Mouse (Mus musculus) gastrocnemius, postnatal 10 days (tissue): Measurements from ENCODE around the gene Gm20388. TPM values are rescaled to one million over a fixed set of nuclear protein-coding genes. Genes with fewer than 3 reads are reported as not detected.

Experiments
- DNase-seq: peaks from one replicate; pipeline ENCODE4 v3.0.0; 2021; ENCODE audit warnings: mixed read lengths
- total RNA-seq, 2 experiments: library from RNA; stranded (reverse); gene quantifications; 2 replicates each; pipeline ENCODE4 v1.2.3; 2021

Gene Gm20388
- total RNA-seq, 2 experiments from 2014 or later = 2.9 to 6.0 TPM

DNA sequence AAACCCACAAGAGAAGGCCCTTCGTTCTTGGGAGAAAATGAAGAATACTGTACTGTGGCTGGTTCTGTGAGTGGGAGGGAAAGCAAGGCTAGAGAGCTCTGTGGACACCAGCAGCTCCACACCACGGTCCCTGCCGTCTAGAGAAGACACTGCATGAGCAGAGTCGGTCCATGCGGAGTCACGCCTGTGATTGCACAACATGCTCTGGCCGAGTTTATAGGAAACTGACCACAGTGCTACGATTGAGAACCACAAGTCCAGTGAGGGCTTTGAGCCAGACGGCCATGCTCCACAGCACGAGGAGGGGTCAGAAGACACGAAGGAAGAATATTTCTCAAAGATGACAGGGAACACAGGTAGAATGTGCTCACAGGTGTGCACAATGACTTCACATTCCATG, 3387.7 kb downstream of the Gm20388 start:
- no peak for DNase-seq

- DNase-seq = no peak
Measured at GRCm38 (mm10) chr8:123308738-123309137, 3398.1 kb downstream of the Gm20388 start.

DNA sequence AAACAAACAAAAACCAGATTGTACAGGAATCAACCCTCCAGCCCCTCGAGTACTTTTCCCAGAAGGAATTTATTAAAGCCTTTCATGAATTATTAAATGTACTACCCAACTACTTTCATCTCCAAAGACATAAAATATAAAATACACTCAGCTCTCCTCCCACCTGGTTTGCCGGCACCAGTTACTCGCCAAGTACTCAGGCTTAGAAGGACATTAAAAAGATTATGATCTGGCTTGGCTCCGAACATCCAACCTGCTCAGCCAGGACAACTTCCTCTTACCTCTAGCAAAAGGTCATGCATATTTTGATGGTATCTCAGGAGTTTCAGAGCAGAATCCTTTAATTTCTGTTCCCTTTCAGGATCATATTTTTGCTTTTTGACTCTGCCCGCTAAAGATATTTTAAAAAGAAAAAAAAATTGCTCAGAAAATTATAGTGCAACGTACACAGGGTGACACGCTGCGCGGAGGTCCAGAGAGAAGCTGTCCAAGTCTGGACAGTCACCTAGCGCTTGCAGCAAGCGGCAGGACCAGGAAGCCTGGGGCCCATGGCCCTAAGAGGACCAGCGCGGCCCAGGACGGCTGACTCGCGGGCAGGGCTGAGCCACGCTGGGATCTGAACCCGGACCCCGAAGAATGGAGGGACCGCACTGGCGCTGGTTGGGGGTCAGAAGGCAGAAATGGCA, 3407.3 kb downstream of the Gm20388 start:
- DNase-seq = no peak

DNA sequence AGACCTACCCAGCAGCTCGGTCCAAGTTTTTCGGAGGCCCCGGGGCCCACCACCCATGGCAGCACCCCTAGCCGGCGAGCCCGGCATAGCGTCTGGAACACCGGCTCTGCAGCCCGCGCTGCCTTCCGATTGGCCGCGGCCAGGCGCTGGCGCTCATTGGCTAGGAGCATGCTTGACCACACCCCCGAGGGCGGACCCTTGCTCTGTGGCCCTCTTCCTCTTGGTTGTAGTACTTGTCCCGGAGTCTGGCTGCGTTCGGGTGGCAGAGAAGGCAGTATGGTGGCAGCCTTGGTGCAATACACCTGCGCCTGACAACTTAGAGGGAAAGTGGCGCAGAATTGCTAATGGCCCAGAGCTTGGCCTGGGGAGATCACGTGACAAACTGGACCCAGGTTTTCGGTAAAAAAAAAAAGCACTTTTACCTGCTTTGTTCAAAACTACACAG, 3407.8 kb downstream of the Gm20388 start, which contains the start of gene Fanca:
TSS of gene Fanca (minus strand) at position 110 of the 445 bp plus-strand sequence.
- DNase-seq = peak; percentile 90

GRCm38 (mm10) chr8:123319522-123320164, 3409.0 kb downstream of the Gm20388 start:
- peak; percentile 29 for DNase-seq

GRCm38 (mm10) chr8:123328552-123328951, 3417.9 kb downstream of the Gm20388 start:
- DNase-seq = no peak

DNA sequence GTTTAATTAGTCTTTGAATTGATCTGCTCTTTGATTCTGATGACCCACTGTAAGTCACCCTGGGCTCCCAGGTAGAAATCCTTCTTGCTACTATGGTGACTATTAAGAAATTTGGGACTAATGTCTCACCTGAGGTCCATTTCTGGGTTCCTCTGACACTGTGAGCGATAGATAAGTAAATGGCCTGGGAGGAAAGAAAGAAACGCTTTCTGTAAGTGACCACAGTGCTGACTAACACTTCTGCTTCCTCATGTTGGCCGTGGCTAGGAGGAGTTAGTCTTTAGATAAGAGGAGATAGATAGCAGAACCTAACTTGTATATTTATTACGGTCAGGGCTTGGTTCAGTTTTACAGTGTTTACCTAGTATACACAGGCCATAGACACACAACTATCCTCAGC, 3418.7 kb downstream of the Gm20388 start:
- no peak for DNase-seq

- no peak for DNase-seq
Measured at GRCm38 (mm10) chr8:123329961-123330360, 3419.3 kb downstream of the Gm20388 start.

DNA sequence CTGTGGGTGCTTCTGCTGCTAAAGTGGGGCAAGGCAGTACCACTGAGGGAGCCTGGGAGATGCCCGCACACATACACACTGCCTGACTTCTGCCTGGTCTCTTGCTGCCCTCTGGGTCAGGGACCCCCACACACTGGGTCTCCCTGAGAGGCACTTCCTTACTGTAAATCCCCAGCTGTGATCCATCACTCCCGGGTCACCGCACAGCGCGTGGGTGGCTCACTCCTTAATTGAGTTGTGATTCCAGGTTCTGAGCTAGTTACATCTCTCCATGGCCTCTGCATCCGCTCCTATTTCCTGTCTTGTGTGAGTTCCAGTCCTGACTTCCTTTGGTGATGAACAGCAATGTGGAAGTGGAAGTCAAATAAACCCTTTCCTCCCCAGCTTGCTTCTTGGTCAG, 3420.1 kb downstream of the Gm20388 start:
- DNase-seq = no peak

- DNase-seq = no peak
Measured at GRCm38 (mm10) chr8:123331301-123331700, 3420.7 kb downstream of the Gm20388 start.

DNA sequence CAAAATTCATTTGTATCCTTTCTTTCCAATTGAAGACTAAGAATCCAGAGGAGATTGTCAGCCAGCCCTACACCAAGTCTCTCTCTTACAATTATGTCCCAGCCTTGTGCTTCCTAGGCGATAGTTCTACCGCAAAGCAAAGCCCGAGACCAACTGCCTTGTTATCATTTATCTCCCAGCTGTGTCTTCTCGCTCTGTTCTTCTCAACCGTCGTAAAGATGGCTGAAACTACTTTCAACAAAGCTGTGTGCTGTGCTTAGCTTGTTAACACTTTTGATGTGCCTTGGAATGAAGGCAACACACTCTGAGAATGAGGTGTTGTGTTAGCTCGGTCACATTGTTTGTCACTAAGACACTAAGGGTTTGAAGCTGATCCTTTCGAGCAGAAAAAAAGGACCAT, 3421.2 kb downstream of the Gm20388 start:
- no peak for DNase-seq

GRCm38 (mm10) chr8:123332262-123333090, 3421.8 kb downstream of the Gm20388 start, which contains the start of gene Spire2:
Spire2 (plus strand) TSS chr8:123332713.
- peak; percentile 75 for DNase-seq

DNA sequence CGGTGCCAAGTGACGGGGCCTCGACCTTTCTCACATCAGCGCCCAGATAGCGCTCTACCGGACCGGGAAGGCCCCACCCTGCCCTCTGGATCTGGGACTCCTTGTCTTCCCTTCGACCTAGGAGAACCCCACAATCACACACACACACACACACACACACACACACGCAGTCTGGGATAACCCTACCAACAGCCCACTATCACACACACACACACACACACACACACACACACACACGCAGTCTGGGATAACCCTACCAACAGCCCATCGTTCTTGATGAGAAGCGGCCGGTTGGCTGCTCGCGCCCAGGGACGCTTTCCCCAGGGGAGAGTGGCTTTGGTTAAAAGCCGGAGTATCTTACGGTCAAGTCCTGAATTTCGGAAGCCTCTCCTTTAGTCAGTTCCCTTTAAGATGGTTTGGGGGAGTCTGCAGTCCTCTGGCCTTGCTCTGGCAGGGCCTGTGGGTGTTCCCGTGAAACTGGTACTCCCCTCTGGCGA, 3422.5 kb downstream of the Gm20388 start:
- DNase-seq = no peak

- DNase-seq = no peak
Measured at GRCm38 (mm10) chr8:123333864-123334263, 3423.2 kb downstream of the Gm20388 start.

GRCm38 (mm10) chr8:123334467-123334866, 3423.8 kb downstream of the Gm20388 start:
- no peak for DNase-seq

- DNase-seq = no peak
Measured at GRCm38 (mm10) chr8:123337475-123337874, 3426.8 kb downstream of the Gm20388 start.

DNA sequence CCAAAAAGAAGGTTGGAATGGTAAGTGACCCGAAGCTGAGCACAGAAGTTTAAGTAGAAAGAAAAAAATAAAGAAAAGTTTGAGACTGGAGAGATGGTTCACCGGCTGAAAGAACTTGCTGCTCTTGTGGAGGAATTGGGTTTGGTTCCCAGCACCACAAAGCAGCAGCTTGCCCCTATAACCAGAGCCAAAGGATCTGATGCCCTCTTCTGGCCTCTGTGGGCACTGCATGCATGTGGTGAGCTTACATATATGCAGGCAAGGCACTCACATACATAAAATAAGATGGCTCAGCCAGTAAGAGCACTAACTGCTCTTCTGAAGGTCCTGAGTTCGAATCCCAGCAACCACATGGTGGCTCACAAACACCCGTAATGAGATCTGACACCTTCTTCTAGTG, 3429.4 kb downstream of the Gm20388 start:
- DNase-seq = no peak

GRCm38 (mm10) chr8:123341040-123342015, 3430.7 kb downstream of the Gm20388 start:
- DNase-seq = no peak

GRCm38 (mm10) chr8:123342253-123342652, 3431.6 kb downstream of the Gm20388 start:
- DNase-seq = no peak

DNA sequence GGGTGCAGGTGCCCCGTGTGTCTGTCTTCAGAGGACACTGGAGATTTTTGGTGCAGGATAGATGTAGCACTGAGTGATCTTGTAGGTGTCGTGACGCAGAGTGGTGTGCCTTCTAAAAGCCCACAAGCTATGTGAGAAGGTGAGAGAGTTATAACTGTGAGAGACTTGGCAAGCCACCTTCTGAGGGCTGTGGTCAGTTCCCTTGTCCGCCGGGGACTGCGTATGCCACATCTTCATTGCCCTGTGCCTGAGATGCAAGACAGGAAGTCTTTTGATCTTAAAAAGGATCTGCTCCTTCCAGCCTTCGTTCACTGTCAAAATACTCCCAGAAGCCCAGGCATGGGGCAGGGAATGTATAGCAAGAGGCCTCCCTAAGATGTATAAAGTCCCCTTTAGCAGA, 3432.3 kb downstream of the Gm20388 start:
- no peak for DNase-seq

GRCm38 (mm10) chr8:123343422-123343821, 3432.8 kb downstream of the Gm20388 start:
- DNase-seq = no peak
